Mouse (Mus musculus): ENCODE measurements around the gene Trip6.

Trip6 gene

GRCm38 (mm10) chr5:137314193-137315083 is at the start of gene Trip6:
Gene Trip6 (minus strand): TSS chr5:137314404.
- no peak for DNase-seq (ENCODE audit: low read depth, low spot score)

DNA sequence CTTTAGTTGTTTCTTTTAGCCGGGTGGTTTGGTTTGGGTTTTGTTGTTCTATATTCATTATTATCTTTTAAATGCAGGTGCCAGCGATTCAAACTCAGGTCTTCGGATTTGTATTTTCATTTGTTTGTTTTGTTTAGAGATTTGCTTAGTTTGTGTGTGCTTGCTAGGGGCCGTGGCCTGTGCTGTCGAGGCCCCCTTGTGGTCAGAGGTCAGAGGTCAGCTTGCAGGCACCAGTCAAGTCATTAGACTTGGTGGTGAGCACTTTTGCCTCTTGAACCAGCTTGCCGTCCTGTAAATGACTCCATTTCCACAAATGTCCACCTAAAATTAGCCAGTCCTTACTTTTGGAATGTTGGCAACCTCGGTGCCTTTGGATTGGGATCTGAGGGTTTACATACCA is 44.2 kb upstream of the Trip6 start:
- DNase-seq (ENCODE audit: low read depth, low spot score): peak; percentile 20

DNA sequence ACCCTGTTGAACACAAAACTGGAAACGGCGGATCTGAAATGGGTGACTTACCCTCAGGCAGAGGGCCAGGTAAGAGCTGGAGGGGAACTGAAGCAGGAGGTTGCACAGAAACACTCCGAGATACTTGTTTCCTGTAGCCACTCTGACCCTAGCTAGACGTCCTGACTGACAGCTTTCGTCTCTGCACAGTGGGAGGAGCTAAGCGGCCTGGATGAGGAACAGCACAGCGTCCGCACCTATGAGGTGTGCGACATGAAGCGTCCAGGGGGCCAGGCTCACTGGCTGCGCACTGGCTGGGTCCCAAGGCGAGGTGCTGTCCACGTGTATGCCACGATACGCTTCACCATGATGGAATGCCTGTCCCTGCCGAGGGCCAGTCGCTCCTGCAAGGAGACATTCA is 39.9 kb upstream of the Trip6 start:
- no peak for DNase-seq (ENCODE audit: low read depth, low spot score)

DNA sequence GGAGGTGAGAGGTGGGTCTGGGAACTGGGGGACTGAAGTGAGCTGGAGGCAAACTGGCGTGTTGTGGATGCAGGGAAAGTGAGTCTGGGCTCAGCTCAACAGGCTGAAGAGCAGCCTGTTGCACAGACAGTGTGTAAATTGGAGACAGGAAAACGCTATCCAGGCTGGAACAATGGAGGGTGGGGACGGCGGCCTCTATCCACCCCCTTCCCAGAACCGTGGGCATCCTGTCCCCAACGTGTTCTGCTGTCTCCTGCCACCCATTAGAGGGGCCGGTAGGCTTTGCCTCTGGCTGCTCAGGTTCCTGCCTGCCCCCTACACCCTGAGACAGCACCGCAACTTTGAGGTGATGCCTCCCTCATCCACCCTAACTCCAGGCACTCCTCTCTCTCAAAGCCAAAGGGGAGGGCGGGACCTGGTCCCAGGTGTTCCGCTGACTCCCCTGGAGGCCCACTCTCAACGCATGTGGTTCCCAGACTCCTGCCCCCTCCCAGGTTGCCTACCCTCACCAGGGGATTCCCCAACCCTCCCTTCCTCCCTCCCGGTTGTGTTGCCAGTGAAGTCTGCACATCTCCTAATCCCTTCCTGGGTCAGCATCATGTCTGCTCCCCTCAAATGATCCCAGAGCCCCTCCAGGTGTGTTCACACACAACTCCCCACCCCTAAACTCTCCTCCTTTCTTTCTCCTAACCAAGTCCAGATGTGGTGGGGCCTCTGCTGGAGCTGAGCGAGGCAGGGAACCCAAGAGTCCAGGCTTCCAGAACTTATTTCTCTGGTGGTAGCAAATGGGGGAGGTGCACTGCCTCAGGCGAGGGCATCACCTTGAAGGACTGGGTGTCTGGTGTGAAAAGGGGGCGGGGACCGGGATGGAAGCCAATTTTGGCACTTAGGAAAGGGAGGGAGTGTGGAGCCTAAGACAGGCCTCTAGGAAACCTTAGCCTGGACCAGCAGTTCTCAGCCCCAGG is 38.1 kb upstream of the Trip6 start:
- no peak for DNase-seq (ENCODE audit: low read depth, low spot score)

- no peak for DNase-seq (ENCODE audit: low read depth, low spot score)
Observed at GRCm38 (mm10) chr5:137351394-137351793, 37.2 kb upstream of the Trip6 start.

DNA sequence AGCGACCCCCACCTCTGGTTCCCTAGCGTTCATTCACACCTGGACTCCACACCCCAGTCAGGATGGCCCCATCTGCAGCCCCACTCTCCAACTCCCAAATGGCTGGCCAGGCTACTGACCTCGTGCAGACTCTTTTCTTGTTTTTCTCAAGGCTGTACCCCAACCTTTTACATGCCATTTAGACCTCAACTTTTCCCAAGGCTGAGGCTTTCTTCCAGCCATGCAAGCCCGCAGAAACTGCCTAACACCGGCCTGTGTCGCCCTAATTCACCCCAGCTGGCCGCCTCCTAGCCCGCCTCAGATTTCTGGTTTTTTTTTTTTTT is 36.8 kb upstream of the Trip6 start:
- no peak for DNase-seq (ENCODE audit: low read depth, low spot score)

DNA sequence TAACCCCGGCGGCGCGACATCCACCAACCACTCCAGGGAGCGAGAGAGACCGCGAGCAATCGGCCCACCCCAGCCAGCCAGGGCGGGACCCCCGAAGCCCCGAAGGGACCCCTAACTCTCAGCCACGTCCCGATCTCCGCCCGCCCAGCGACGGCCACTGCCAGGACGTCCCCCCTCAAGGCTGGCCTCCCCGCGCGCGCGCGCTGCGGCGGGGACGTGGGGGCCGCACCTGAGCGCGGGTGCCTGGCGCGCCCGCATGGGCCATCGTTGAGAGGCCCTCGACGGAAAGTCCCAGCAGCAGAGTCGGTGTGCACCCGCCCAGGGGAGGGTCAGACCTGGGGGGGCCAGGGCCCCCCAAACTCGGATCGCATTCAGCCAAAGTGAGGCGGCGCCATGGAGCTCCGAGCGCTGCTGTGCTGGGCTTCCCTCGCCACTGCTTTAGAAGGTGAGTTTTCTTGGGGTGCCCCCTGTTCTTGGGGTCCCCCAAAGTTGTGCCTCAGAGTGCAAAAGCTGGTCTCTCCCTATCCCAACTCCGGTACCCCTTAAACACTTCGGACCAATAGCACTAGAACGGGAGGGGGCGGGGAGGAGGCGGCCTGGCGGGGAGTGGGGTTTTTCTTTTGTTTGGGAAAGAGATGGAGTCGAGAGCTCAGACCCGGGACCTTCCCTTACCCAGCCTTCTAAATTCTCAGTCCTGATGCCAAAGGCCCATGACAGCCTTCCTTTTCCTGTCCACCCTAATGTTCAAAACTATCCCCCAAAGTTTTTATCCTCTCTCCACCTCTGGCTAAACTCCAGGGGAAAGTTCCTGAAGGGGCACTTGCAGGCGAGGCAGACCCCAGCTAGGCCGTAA is 36.2 kb upstream of the Trip6 start:
- no peak for DNase-seq (ENCODE audit: low read depth, low spot score)

DNA sequence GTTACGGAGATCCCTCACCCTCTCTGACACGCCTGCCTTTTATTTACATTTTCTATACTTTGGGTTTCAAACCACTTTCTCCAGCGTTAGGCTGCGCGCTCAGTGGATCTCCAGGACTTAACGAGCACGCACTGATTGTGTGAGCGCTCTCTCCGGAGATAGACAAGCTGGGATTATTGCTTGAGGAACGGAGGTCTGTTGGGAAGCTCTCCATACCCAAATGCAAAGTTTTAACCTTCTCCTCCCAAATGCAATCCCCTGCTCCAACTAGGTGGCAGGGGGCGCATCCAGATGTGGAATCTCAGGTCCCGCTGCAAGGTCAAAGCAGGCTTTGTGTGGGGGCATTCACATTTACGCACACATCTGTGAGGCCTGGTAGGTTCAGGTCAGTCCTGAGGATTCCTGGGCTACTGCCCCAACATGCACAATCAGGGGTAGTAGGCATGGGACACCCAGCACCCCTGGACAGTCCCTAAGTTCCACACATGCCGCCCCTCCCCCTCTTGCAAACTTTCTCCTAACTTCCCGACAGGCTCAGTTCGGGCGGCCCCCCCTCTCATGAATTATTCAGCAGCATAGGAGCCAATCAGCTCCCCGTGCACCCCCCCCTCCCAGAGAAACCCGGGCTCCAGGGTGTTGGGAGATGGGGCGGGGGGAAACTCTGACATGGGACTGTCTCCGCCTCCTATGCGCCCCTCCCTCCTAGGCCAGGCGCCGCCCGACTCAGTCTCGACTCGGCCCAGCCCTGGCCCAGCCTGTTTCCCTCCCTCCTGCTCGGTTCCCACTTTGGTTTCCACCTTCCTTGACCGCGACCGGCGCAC is 35.4 kb upstream of the Trip6 start, which contains the start of gene Ephb4:
Gene Ephb4, plus strand, starts transcription at position 726 of the 821 bp plus-strand sequence.
- DNase-seq (ENCODE audit: low read depth, low spot score): no peak

GRCm38 (mm10) chr5:137348482-137349383 is 34.5 kb upstream of the Trip6 start:
- no peak for DNase-seq (ENCODE audit: low read depth, low spot score)

DNA sequence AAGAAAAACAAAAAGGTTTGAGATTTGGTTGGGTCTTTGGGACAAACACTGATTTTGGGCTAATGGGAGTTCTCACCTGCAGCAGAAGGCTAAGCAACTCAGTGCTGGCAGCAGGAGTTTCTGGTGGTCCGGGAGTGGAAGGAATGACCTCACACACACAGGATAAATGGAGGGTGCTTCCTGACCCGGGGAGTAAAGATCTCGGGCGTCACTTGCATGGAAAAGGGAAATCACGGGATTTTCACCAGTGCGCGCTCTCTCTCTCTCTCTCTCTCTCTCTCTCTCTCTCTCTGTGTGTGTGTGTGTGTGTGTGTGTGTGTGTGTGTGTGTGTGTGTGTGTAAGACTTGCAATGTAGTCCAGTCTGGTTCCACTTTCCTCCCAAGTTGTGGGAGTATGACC is 33.7 kb upstream of the Trip6 start:
- DNase-seq (ENCODE audit: low read depth, low spot score): no peak

- DNase-seq (ENCODE audit: low read depth, low spot score): no peak
Observed at GRCm38 (mm10) chr5:137346983-137347382, 32.8 kb upstream of the Trip6 start.

DNA sequence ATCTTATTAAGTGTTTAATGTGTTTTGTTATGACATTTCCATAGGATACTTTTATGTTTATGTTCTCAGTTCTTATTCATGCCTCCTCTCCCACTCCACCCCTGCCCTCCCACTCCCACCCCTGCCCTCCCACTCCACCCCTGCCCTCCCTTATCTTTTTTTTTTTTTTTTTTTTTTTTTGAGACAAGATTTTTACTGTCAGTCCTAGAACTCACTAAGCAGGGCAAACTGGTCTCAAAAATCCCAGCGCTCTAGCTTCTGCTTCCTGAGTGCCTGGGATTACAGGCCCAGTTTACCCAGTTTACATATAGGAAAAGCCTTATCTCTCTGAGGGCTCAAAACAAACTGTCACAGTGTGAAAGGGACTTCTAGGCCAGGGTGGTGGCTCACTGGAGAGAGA is 32.2 kb upstream of the Trip6 start:
- DNase-seq (ENCODE audit: low read depth, low spot score): no peak

- DNase-seq (ENCODE audit: low read depth, low spot score): peak; percentile 44
Observed at GRCm38 (mm10) chr5:137345821-137346220, 31.6 kb upstream of the Trip6 start.

GRCm38 (mm10) chr5:137343869-137344268 is 29.7 kb upstream of the Trip6 start:
- no peak for DNase-seq (ENCODE audit: low read depth, low spot score)

GRCm38 (mm10) chr5:137343412-137343811 is 29.2 kb upstream of the Trip6 start:
- no peak for DNase-seq (ENCODE audit: low read depth, low spot score)

- no peak for DNase-seq (ENCODE audit: low read depth, low spot score)
Observed at GRCm38 (mm10) chr5:137342407-137343012, 28.3 kb upstream of the Trip6 start.

DNA sequence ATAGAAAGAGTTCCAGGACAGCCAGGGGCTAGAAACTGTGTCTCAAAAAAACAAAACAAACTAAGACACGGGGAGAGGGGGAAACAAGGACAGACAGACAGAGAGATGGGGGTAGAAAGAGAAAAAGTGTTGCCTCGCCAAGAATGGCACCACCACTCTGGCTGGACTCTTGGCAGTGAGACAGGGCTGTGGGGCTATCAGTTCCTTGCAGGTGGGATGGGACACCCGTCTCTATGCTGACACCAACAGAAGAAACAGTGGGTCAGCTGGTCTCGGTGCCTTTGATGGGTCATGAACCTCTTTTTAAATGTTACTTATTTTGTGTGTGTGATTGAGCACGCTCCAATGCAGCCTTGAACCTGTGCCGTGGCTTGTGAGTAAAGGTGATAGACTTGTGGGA is 26.0 kb upstream of the Trip6 start:
- DNase-seq (ENCODE audit: low read depth, low spot score): no peak

DNA sequence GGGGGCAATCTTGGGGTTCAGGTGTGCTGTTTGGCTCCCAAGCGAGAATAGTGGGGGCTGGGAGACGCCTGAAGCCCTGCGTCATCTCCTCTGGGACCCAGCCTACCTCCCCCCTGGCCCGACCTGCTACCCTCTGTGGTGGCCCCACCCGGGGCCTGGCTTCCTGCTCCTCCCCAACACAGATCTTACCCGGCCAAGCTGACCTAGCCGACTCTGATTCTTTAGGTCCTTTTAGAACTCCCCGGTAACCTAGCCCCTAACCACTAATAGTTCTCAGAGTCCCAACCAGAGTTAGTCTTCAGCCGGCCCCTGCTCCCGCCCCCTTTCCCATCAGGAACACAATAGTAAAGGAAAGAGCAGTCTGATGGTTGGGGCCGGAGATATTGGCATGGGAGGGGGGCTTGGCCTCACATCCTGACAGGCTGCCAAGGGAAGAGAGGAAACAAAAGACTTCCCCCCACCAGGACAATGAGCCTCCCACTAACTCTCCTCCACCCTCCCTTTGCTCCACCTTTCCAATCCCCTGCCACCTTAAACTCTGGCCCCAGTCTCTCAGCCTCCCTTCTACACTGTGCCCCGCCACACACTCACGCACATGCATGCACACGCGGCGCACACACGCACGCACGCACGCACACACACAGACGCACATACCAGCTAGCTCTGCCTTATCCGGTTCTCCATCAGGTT is 25.2 kb upstream of the Trip6 start:
- DNase-seq (ENCODE audit: low read depth, low spot score): no peak
